Mouse (Mus musculus) cortical plate, adult 2 months (tissue): Measurements from ENCODE around the gene Lrrc43.

ENCODE experiments used
- CTCF ChIP-seq: fragments of 200-500 bp; IDR thresholded peaks from 2 replicates; pipeline ENCODE4 v1.5.1; 2011; ENCODE audit warnings: mild to moderate bottlenecking, control low read depth, low read length; ENCODE audit not compliant: insufficient read depth; ENCODE audit errors: extremely low read depth
- POLR2A ChIP-seq: fragments of 200-500 bp; IDR thresholded peaks from 2 replicates; pipeline ENCODE4 v1.6.1; 2011; ENCODE audit warnings: mild to moderate bottlenecking, low read length, control low read depth; ENCODE audit not compliant: insufficient read depth; ENCODE audit errors: extremely low read depth

- TF ChIP-seq POLR2A, result no peak
- TF ChIP-seq CTCF, result no peak
Observed at GRCm38 (mm10) chr5:123439312-123439711, 49.8 kb upstream of the Lrrc43 start.
